Mouse (Mus musculus): ENCODE data around the gene Agrn. TPM values are rescaled to one million over a fixed set of nuclear protein-coding genes. Genes with fewer than 3 reads are reported as not detected.

Agrn gene
- total and polyA plus RNA-seq, 3 experiments: 24.3 to 50.4 (median 26.9) TPM

- H3K36me3 ChIP-seq (ENCODE audit: control insufficient read depth, insufficient read depth, low read length): no peaks in the 10 kb centered on the region
- 79% methylated on average over 7 of the region's 7 CpGs for WGBS
- DNase-seq: no peak
- no peak overlapping the region for H3K9ac ChIP-seq (ENCODE audit: low read depth, low read length)
- H3K79me2 ChIP-seq (replicated peaks; ENCODE audit: control insufficient read depth, insufficient read depth, low read length): no peaks in the 10 kb centered on the region
- H3K4me1 ChIP-seq (ENCODE audit: control insufficient read depth, insufficient read depth, low read length): no peaks in the 10 kb centered on the region
- TF ChIP-seq EP300 (IDR thresholded peaks at IDR 0.05; ENCODE audit: insufficient read depth, low read depth, low read length) (no peak), POLR2A (IDR thresholded peaks at IDR 0.05; ENCODE audit: insufficient read depth, low read depth, low read length) (no peak), CTCF (IDR thresholded peaks at IDR 0.05) (no peak)
- no peaks in the 10 kb centered on the region for H3K27me3 ChIP-seq (ENCODE audit: control insufficient read depth, insufficient read depth, low read length)
- intact Hi-C loops (cut with DNase I): no loop called here
- no peak overlapping the region for H3K27ac ChIP-seq
- no peak overlapping the region for H3K4me3 ChIP-seq
Observed at GRCm38 (mm10) chr4:156126841-156127240, 70.4 kb downstream of the Agrn start.

DNA sequence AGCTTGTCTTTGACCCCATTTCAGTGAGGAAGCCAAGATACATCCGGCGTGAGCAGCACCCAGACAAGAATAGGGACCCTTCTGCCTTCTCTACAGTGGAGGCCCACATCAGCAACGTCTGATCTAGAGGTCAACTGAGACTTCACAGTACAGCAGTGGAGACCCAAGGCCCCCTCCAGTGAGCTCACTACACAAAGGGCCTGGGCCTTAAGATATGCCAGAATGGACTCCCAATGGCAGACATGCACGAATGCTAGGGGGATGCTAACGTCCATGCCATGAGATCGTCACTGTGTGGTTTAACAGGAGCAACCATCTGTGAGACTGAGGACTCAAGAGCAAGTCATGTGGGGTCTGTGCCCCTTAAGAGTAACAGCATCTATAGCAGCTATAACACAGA is 71.9 kb downstream of the Agrn start:
- Histone ChIP-seq H3K27ac (no peak overlapping the region), H3K79me2 (replicated peaks; ENCODE audit: control insufficient read depth, insufficient read depth, low read length) (no peaks in the 10 kb centered on the region), H3K27me3 (ENCODE audit: control insufficient read depth, insufficient read depth, low read length) (no peaks in the 10 kb centered on the region), H3K4me1 (ENCODE audit: control insufficient read depth, insufficient read depth, low read length) (no peaks in the 10 kb centered on the region), H3K36me3 (ENCODE audit: control insufficient read depth, insufficient read depth, low read length) (no peaks in the 10 kb centered on the region), H3K4me3 (no peak overlapping the region), H3K9ac (ENCODE audit: low read depth, low read length) (no peak overlapping the region)
- WGBS: 95% methylated on average over 6 of the region's 6 CpGs
- no peak for DNase-seq
- intact Hi-C loops (cut with DNase I): no loop called here
- TF ChIP-seq CTCF (IDR thresholded peaks at IDR 0.05) (no peak), POLR2A (IDR thresholded peaks at IDR 0.05; ENCODE audit: insufficient read depth, low read depth, low read length) (no peak), EP300 (IDR thresholded peaks at IDR 0.05; ENCODE audit: insufficient read depth, low read depth, low read length) (no peak)

DNA sequence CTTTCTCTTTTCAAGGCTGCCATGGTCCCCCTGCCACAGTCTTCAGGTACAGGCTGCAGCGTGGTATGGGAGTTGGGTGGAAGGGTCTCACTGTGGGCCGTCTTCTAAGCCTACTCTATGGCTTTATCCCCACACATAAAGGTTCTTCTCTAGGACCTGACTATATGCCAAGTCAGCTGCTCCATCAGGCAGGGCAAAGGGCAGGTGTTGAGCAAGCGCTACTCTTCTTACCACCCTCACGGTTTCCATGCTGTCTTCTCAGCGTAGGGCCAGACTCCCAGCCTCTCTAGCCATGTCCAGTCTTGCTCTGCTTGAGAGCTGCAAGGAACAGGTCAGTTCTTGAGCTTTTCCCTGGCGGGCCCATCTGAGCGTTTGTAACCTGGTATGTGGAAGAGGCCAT is 73.2 kb downstream of the Agrn start:
- no peak for DNase-seq
- Histone ChIP-seq H3K27me3 (ENCODE audit: control insufficient read depth, insufficient read depth, low read length) (no peaks in the 10 kb centered on the region), H3K79me2 (replicated peaks; ENCODE audit: control insufficient read depth, insufficient read depth, low read length) (no peaks in the 10 kb centered on the region), H3K4me3 (no peak overlapping the region), H3K36me3 (ENCODE audit: control insufficient read depth, insufficient read depth, low read length) (no peaks in the 10 kb centered on the region), H3K4me1 (ENCODE audit: control insufficient read depth, insufficient read depth, low read length) (no peaks in the 10 kb centered on the region), H3K27ac (no peak overlapping the region), H3K9ac (ENCODE audit: low read depth, low read length) (no peak overlapping the region)
- intact Hi-C loops (cut with DNase I): no loop called here
- TF ChIP-seq CTCF (IDR thresholded peaks at IDR 0.05): no peak
- no peak for TF ChIP-seq EP300 (IDR thresholded peaks at IDR 0.05; ENCODE audit: insufficient read depth, low read depth, low read length)
- TF ChIP-seq POLR2A (IDR thresholded peaks at IDR 0.05; ENCODE audit: insufficient read depth, low read depth, low read length): no peak
- 94% methylated on average over 7 of the region's 7 CpGs for WGBS

Small RNA genes within 50 kb of the gene (microRNA-seq; reads per million reads assigned to microRNA genes)
- 6.6 to 9.0 reads per million in 2 experiments for gene Mir7658

Other genes starting within 250 kb of the Agrn start
- gene C1qtnf12, start 235.2 kb downstream of the Agrn start, total RNA-seq (2021): 10 to 100 TPM; 16.6 to 17.9 TPM
- gene C1qtnf12, start 235.2 kb downstream of the Agrn start, polyA plus RNA-seq (2012; rRNA removed): 17.2 and 21.8 TPM in 2 replicates
- gene B3galt6, start 204.8 kb downstream of the Agrn start, total RNA-seq (2021): 1 to 10 TPM; 2.5 to 3.0 TPM
- 2.7 and 3.6 TPM in 2 replicates for gene B3galt6, start 204.8 kb downstream of the Agrn start, polyA plus RNA-seq (2012; rRNA removed)
- 10 to 100 TPM; 79.2 to 91.0 TPM for gene Sdf4, start 204.6 kb downstream of the Agrn start, total RNA-seq (2021)
- 23.7 and 37.1 TPM in 2 replicates for gene Sdf4, start 204.6 kb downstream of the Agrn start, polyA plus RNA-seq (2012; rRNA removed)
- not detected for gene Tnfrsf4, start 183.6 kb downstream of the Agrn start, total RNA-seq (2021)
- 1.1 and 1.4 TPM in 2 replicates for gene Tnfrsf4, start 183.6 kb downstream of the Agrn start, polyA plus RNA-seq (2012; rRNA removed)
- under 1 TPM in 1 of 2 experiments, not detected in 1; 0.31 TPM for gene Tnfrsf18, start 171.3 kb downstream of the Agrn start, total RNA-seq (2021)
- gene Tnfrsf18, start 171.3 kb downstream of the Agrn start, polyA plus RNA-seq (2012; rRNA removed): 0.80 and 0.82 TPM in 2 replicates
- gene Ttll10, start 138.1 kb downstream of the Agrn start, total RNA-seq (2021): not detected
- 0.32 and 1.1 TPM in 2 replicates for gene Ttll10, start 138.1 kb downstream of the Agrn start, polyA plus RNA-seq (2012; rRNA removed)
- gene 9430015G10Rik, start 87.5 kb downstream of the Agrn start, total RNA-seq (2021): 1 to 10 TPM; 1.7 to 3.5 TPM
- 5.9 and 7.5 TPM in 2 replicates for gene 9430015G10Rik, start 87.5 kb downstream of the Agrn start, polyA plus RNA-seq (2012; rRNA removed)
- gene Rnf223, start 67.0 kb downstream of the Agrn start, total RNA-seq (2021): under 1 TPM in 1 of 2 experiments, not detected in 1; 0.07 TPM
- gene Rnf223, start 67.0 kb downstream of the Agrn start, polyA plus RNA-seq (2012; rRNA removed): 0.09 and 0.14 TPM in 2 replicates
- 1 to 10 TPM; 3.2 to 4.5 TPM for gene Isg15, start 3.3 kb upstream of the Agrn start, total RNA-seq (2021)
- gene Isg15, start 3.3 kb upstream of the Agrn start, polyA plus RNA-seq (2012; rRNA removed): 6.9 and 8.3 TPM in 2 replicates
- gene AW011738, start 5.8 kb upstream of the Agrn start, total RNA-seq (2021): 10 to 100 TPM in 1 of 2 experiments, 1 to 10 TPM in 1; 9.7 to 12.1 TPM
- gene AW011738, start 5.8 kb upstream of the Agrn start, polyA plus RNA-seq (2012; rRNA removed): 4.6 and 4.8 TPM in 2 replicates
- 100 to 1,000 TPM; 273 to 332 TPM for gene Perm1, start 18.4 kb upstream of the Agrn start, total RNA-seq (2021)
- gene Perm1, start 18.4 kb upstream of the Agrn start, polyA plus RNA-seq (2012; rRNA removed): 163 and 257 TPM in 2 replicates
- gene Plekhn1, start 37.4 kb upstream of the Agrn start, total RNA-seq (2021): 10 to 100 TPM in 1 of 2 experiments, 1 to 10 TPM in 1; 9.7 to 10.8 TPM
- 25.2 and 28.0 TPM in 2 replicates for gene Plekhn1, start 37.4 kb upstream of the Agrn start, polyA plus RNA-seq (2012; rRNA removed)
- gene Noc2l, start 38.5 kb upstream of the Agrn start, total RNA-seq (2021): 10 to 100 TPM; 24.8 to 25.1 TPM
- gene Noc2l, start 38.5 kb upstream of the Agrn start, polyA plus RNA-seq (2012; rRNA removed): 33.9 and 45.5 TPM in 2 replicates
- gene Samd11, start 58.2 kb upstream of the Agrn start, total RNA-seq (2021): not detected
- gene Samd11, start 58.2 kb upstream of the Agrn start, polyA plus RNA-seq (2012; rRNA removed): 0.09 and 0.61 TPM in 2 replicates
- gene Vmn2r-ps159, start 133.6 kb upstream of the Agrn start, total RNA-seq (2021): not detected
- gene Vmn2r-ps159, start 133.6 kb upstream of the Agrn start, polyA plus RNA-seq (2012; rRNA removed): not detected in 2 replicates